Mouse (Mus musculus): ENCODE measurements around the gene Slc17a8.

DNA sequence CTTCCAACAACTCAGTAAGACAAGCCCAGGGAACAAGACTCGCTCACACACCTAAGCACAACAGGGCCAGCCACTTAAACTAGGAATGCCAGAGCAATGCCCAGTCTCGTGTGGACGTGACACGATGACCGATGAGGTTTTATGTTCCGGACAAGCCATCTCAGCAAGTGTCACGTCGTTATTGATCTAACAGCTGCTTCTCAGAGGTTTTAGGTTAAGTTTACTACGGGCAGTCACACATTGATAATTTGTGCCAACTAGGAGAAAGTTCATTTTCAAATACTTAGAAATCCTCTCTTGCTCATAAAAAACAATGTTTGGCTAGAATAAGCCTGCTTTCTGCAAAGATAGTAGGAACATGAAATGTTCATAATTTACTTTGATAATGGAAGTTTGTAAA is 25.9 kb upstream of the Slc17a8 start:
- no peak for TF ChIP-seq CTCF (IDR thresholded peaks at IDR 0.05; ENCODE audit: extremely low read depth, insufficient read depth, insufficient read length, insufficient replicate concordance)
- TF ChIP-seq POLR2A (IDR thresholded peaks at IDR 0.05; ENCODE audit: low read depth, low read length), result no peak

All from spleen, adult 2 months (tissue).